Mouse (Mus musculus) T-cell, adult 2 months (primary cell): Measurements from ENCODE around the gene Zfx.
A peak's percentile ranks its signal among the peaks of the same experiment; 100 is the strongest.

Source experiments
- DNase-seq: peaks from one replicate; pipeline ENCODE4 v3.0.0; 2022; ENCODE audit warnings: low spot score

Gene Zfx

GRCm38 (mm10) chrX:94060751-94061150, 62.8 kb downstream of the Zfx start:
- DNase-seq: no peak

- no peak for DNase-seq
These were observed 64.8 kb downstream of the Zfx start for GRCm38 (mm10) chrX:94058748-94059147.

- DNase-seq: no peak
These were observed 74.5 kb downstream of the Zfx start for GRCm38 (mm10) chrX:94049048-94049447.

- no peak for DNase-seq
These were observed 75.5 kb downstream of the Zfx start for GRCm38 (mm10) chrX:94048048-94048447.

- DNase-seq: no peak
These were observed 76.1 kb downstream of the Zfx start for GRCm38 (mm10) chrX:94047381-94047780.

GRCm38 (mm10) chrX:94032937-94033336, 90.6 kb downstream of the Zfx start:
- peak; percentile 43 for DNase-seq

- no peak for DNase-seq
These were observed 93.4 kb downstream of the Zfx start for GRCm38 (mm10) chrX:94030081-94030480.
